Mouse (Mus musculus) forebrain, postnatal 0 days (tissue): Measurements from ENCODE around the gene Dbt. TPM values are rescaled to one million over a fixed set of nuclear protein-coding genes. Genes with fewer than 3 reads are reported as not detected.

Experiments
- ATAC-seq: fragments of 200-750 bp; cut with Nextera tagmentation; 2 replicates; pipeline ENCODE4 v1.8.0; 2017; ENCODE audit warnings: mild to moderate bottlenecking, moderate library complexity
- DNase-seq: peaks from one replicate; pipeline ENCODE4 v3.0.0-alpha.2; 2015
- H3K27ac ChIP-seq: fragments of 300-500 bp; sonication (generic); 2 replicates; pipeline ENCODE4 v1.5.1; 2014; ENCODE audit warnings: low read depth, mild to moderate bottlenecking, antibody characterized with exemption, low read length, moderate library complexity, mixed read lengths
- H3K27me3 ChIP-seq: fragments of 300-500 bp; sonication (generic); 2 replicates; pipeline ENCODE4 v1.6.1; 2014; ENCODE audit warnings: mild to moderate bottlenecking, low read length, mixed read lengths; ENCODE audit not compliant: insufficient read depth
- H3K36me3 ChIP-seq: fragments of 300-500 bp; sonication (generic); 2 replicates; pipeline ENCODE4 v1.6.1; 2014; ENCODE audit warnings: mild to moderate bottlenecking, moderate library complexity; ENCODE audit not compliant: insufficient read depth
- H3K4me1 ChIP-seq: fragments of 300-500 bp; sonication (generic); 2 replicates; pipeline ENCODE4 v1.6.1; 2014; ENCODE audit warnings: antibody characterized with exemption; ENCODE audit not compliant: insufficient read depth
- H3K4me2 ChIP-seq: fragments of 300-500 bp; sonication (generic); 2 replicates; pipeline ENCODE4 v1.6.1; 2014; ENCODE audit warnings: low read depth, mild to moderate bottlenecking, moderate library complexity
- H3K4me3 ChIP-seq: fragments of 300-500 bp; sonication (generic); 2 replicates; pipeline ENCODE4 v1.5.1; 2014; ENCODE audit warnings: low read depth, low read length, mixed read lengths
- H3K9ac ChIP-seq: fragments of 300-500 bp; sonication (generic); 2 replicates; pipeline ENCODE4 v1.6.1; 2014; ENCODE audit warnings: mild to moderate bottlenecking
- H3K9me3 ChIP-seq: fragments of 300-500 bp; sonication (generic); 2 replicates; pipeline ENCODE4 v1.6.1; 2016; ENCODE audit warnings: low read length
- CTCF ChIP-seq: sonication (generic); IDR thresholded peaks from 2 replicates; pipeline ENCODE4 v1.5.1; 2016; ENCODE audit warnings: antibody characterized with exemption, control low read depth, low read depth
- WGBS: fragments of 180-500 bp; shearing (Covaris S2); extraction: QIAGEN DNeasy Blood & Tissue Kit; methylation state at CpG from one replicate; pipeline ENCODE4 v1.1.7; 2014; 5-methylcytosine and 5-hydroxymethylcytosine counted together
- polyA plus RNA-seq: library from polyadenylated mRNA; unstranded; fragments of >200 nt; fragmentation: Nextera tagmentation; extraction: Ambion mirVana; gene quantifications from 2 replicates; pipeline ENCODE4 v1.2.1, GENCODE M21; 2015
- total RNA-seq: library from RNA; depleted of rRNA; stranded (reverse); fragments of >200 nt; gene quantifications from 2 replicates; pipeline ENCODE4 v1.2.3, GENCODE M21; 2014; rRNA removed

Dbt gene
- 17.2 and 21.1 TPM in 2 replicates for total RNA-seq
- 5.0 and 13.3 TPM in 2 replicates for polyA plus RNA-seq

- WGBS, result 2% methylated on average over 36 of the region's 36 CpGs
- ATAC-seq (peak; percentile 95), DNase-seq (peak; percentile 93)
- peak within 1 kb of the TSS; percentile 51 for H3K4me3 ChIP-seq
- peak within 1 kb of the TSS; percentile 37 for H3K27ac ChIP-seq
- H3K9me3 ChIP-seq, result no peaks in the 10 kb centered on the region
- TF ChIP-seq CTCF, result peak; percentile 46; the same call in 1 of the 2 replicates
- no peaks in the 10 kb centered on the region for H3K27me3 ChIP-seq
- H3K4me2 ChIP-seq, result peak within 1 kb of the TSS; percentile 62
- peak within 1 kb of the TSS; percentile 29 for H3K9ac ChIP-seq
- peaks cover 3% of the 10 kb centered on the region; the same call in 1 of the 2 replicates for H3K36me3 ChIP-seq
- H3K4me1 ChIP-seq, result peaks cover 11% of the 10 kb centered on the region
These were observed at the start of gene Dbt for GRCm38 (mm10) chr3:116512904-116513716. Gene Dbt (plus strand): TSS chr3:116513070.

DNA sequence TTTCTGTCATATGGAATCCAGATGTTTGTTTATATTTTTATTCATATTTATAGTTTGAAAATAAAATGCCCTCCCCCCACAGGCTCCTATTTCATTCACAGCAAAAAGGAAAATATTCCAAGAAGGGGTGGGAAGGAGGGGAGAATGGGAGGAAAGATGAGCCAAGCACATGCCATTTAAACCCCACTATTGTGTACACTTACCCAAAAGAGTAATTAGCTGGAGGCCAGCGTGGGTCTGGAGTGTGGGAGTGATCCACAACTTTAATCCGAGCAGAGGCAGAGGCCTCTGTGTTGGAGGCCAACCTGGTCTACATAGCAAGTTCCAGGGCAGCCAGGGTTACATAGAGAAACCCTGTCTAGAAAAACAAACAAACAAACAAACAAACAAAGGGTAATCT lies 48.6 kb upstream of the Dbt start:
- Histone ChIP-seq H3K9me3 (no peaks in the 10 kb centered on the region), H3K9ac (no peak overlapping the region), H3K36me3 (no peaks in the 10 kb centered on the region), H3K4me2 (no peak overlapping the region), H3K4me1 (no peaks in the 10 kb centered on the region), H3K27ac (no peak overlapping the region), H3K27me3 (no peaks in the 10 kb centered on the region), H3K4me3 (no peak overlapping the region)
- no peak for TF ChIP-seq CTCF
- ATAC-seq, result no peak
- 18% methylated on average over 2 of the region's 2 CpGs for WGBS
- no peak for DNase-seq

DNA sequence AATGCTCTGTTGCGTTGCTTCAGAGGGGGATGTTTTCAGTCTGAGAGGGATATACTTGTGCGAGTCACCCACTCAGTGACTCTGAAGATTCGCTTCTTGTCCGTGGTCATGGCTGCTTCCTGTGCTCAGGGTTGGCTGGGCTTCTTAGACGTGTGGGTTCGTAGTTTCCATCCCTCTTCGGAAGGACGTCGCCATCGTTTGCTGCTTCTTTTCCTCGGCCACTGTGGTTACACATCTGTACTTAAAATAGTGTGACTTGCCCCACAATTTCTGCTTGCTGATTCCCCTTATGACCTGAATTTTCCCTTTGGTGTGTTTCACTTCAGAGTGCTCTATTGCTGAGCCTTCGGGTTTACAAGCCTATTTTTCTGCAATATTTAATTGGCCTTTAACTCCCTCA lies 47.2 kb upstream of the Dbt start:
- Histone ChIP-seq H3K36me3 (no peaks in the 10 kb centered on the region), H3K9ac (no peak overlapping the region), H3K4me1 (no peaks in the 10 kb centered on the region), H3K4me3 (no peak overlapping the region), H3K27ac (no peak overlapping the region), H3K4me2 (no peak overlapping the region), H3K27me3 (no peaks in the 10 kb centered on the region), H3K9me3 (no peaks in the 10 kb centered on the region)
- DNase-seq, result no peak
- ATAC-seq, result no peak
- no peak for TF ChIP-seq CTCF
- 91% methylated on average over 12 of the region's 12 CpGs for WGBS

DNA sequence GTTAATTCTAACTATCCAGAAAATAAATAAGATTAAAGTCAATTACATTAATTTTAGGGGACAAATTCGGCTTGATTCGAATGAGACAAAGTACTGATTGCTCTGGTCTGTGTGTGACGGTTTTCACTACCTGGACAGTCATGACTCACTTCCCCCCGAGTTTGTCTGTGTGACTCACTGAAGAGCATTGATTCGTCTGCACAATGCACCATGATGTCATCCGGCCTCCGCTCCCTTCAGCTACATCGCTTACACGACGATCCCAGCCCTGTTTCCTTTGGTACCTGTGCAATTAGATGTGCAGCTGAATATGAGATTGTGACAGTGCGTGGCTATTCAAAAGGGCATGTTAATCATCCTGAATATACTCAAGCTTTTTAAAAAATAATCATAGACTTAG lies 38.3 kb upstream of the Dbt start:
- no peak for TF ChIP-seq CTCF
- H3K9me3 ChIP-seq, result no peaks in the 10 kb centered on the region
- no peaks in the 10 kb centered on the region for H3K27me3 ChIP-seq
- no peaks in the 10 kb centered on the region for H3K36me3 ChIP-seq
- ATAC-seq (no peak; the same call in 1 of the 2 replicates), DNase-seq (no peak)
- no peak overlapping the region for H3K27ac ChIP-seq
- WGBS, result 57% methylated on average over 11 of the region's 11 CpGs
- no peak overlapping the region for H3K9ac ChIP-seq
- no peak overlapping the region for H3K4me3 ChIP-seq
- no peak overlapping the region for H3K4me2 ChIP-seq
- no peaks in the 10 kb centered on the region for H3K4me1 ChIP-seq

GRCm38 (mm10) chr3:116476686-116477298 lies 36.1 kb upstream of the Dbt start:
- 62% methylated on average over 5 of the region's 5 CpGs for WGBS
- H3K36me3 ChIP-seq, result no peaks in the 10 kb centered on the region
- no peak overlapping the region for H3K4me2 ChIP-seq
- H3K9me3 ChIP-seq, result no peaks in the 10 kb centered on the region
- H3K4me1 ChIP-seq, result no peaks in the 10 kb centered on the region
- no peak overlapping the region for H3K9ac ChIP-seq
- DNase-seq (no peak), ATAC-seq (no peak)
- H3K27ac ChIP-seq, result no peak overlapping the region
- no peak overlapping the region for H3K4me3 ChIP-seq
- TF ChIP-seq CTCF, result no peak
- H3K27me3 ChIP-seq, result no peaks in the 10 kb centered on the region

DNA sequence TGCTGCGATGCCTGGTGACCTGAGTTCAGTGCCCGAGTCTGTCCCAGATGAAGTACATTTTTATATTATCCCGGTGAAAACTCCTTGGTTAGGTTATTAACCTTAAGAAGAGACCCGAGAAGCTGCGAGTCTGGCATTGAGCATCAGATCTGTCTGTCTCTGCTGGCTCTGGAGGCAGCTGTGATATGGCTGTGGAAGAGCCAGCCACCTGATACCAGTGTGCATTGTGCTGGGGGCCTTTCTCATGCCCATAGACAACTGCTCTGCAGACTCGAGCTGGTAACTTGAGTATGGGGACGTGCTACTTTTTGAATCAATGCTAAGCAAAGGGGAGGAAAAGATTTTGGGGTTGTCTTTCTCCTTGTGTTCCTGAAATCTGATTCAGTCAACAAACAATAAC lies 35.5 kb upstream of the Dbt start:
- Histone ChIP-seq H3K4me2 (no peak overlapping the region), H3K9me3 (no peaks in the 10 kb centered on the region), H3K36me3 (no peaks in the 10 kb centered on the region), H3K27ac (no peak overlapping the region), H3K9ac (no peak overlapping the region), H3K27me3 (no peaks in the 10 kb centered on the region), H3K4me1 (no peaks in the 10 kb centered on the region), H3K4me3 (no peak overlapping the region)
- TF ChIP-seq CTCF, result no peak
- 89% methylated on average over 7 of the region's 7 CpGs for WGBS
- no peak for DNase-seq
- ATAC-seq, result no peak

GRCm38 (mm10) chr3:116480119-116480518 lies 32.8 kb upstream of the Dbt start:
- H3K9ac ChIP-seq, result no peak overlapping the region
- TF ChIP-seq CTCF, result no peak
- no peaks in the 10 kb centered on the region for H3K27me3 ChIP-seq
- no peak overlapping the region for H3K27ac ChIP-seq
- no peaks in the 10 kb centered on the region for H3K4me1 ChIP-seq
- H3K4me2 ChIP-seq, result no peak overlapping the region
- 14% methylated on average over 2 of the region's 2 CpGs for WGBS
- ATAC-seq, result no peak
- H3K36me3 ChIP-seq, result no peaks in the 10 kb centered on the region
- no peaks in the 10 kb centered on the region for H3K9me3 ChIP-seq
- H3K4me3 ChIP-seq, result no peak overlapping the region
- no peak for DNase-seq
